Mouse (Mus musculus): ENCODE measurements around the gene Rnf10. TPM values are rescaled to one million over a fixed set of nuclear protein-coding genes. Genes with fewer than 3 reads are reported as not detected.

Rnf10 gene
- polyA plus RNA-seq, 1 experiment from 2014 or later, result 75.4 TPM

DNA sequence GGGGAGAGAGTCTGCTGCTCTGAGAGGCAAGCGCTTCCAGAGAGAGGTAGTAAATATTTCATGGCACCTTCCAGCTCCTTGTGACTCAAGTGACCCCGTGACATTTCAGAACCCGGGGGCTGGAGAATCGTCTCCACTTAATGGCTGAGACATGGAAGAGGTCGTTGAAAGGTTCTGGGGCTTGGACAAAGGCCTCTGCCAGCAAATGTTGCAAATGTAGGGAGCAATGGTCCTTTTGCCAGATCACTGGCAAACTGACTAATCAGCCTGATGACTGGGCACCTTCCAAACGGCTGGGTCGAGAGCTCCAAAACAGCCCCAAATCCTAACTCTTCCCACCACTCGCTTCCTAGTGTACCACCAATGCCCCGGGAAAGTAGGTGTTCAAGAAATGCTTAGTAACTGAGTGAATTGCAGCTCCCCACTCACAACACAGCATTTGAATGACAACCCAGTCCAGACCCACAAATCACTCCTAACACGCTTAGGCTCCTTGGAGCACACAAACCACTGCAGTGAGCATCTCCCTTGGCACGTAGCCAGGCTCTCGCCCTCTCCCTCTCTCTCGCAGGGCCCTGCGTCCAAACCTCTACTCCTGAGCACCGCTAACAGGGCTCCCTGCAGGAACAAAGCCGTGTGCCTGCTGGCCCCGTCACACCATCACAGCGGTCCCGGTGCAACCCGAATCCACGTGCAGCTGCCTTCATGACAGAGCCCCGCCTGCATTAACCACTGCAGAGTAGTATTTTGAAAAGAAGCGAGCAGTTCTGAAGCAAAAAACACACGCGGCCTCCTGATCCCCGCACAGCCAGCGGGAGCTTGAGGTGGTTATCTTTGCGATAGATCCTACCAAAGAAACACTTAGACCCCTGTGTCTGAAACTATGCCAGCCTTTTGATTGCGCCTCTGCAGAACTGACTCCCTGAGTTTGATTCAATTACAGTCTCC, 80.5 kb downstream of the Rnf10 start:
- WGBS (ENCODE audit: insufficient replicate concordance), result 14% methylated on average over 29 of the region's 29 CpGs
- ATAC-seq (no peak), DNase-seq (no peak)
- H3K4me1 ChIP-seq (ENCODE audit: insufficient read depth), result peaks cover 18% of the 10 kb centered on the region
- H3K27ac ChIP-seq (ENCODE audit: low read depth), result no peak overlapping the region
- H3K9ac ChIP-seq (replicated peaks), result no peak overlapping the region
- H3K27me3 ChIP-seq (ENCODE audit: insufficient read depth, low read length), result peaks cover 69% of the 10 kb centered on the region
- no peaks in the 10 kb centered on the region for H3K36me3 ChIP-seq (replicated peaks; ENCODE audit: insufficient read depth, low read length)
- no peaks in the 10 kb centered on the region for H3K9me3 ChIP-seq (ENCODE audit: low read length)
- TF ChIP-seq EP300 (IDR thresholded peaks at IDR 0.05; ENCODE audit: low read depth) (no peak), CTCF (IDR thresholded peaks at IDR 0.05; ENCODE audit: low read depth) (no peak)
- H3K4me3 ChIP-seq (ENCODE audit: low read depth, low read length), result no peak overlapping the region
- no peak overlapping the region for H3K4me2 ChIP-seq (ENCODE audit: low read depth, low read length)

Other genes with a start within 250 kb of the Rnf10 start
- gene Gm10401, start 174.6 kb downstream of the Rnf10 start, polyA plus RNA-seq (2015; fragmentation: Nextera tagmentation; extraction: Ambion mirVana), result 6.0 and 6.6 TPM in 2 replicates
- 87.9 and 93.4 TPM in 2 replicates for gene Acads, start 153.6 kb downstream of the Rnf10 start, polyA plus RNA-seq (2015; fragmentation: Nextera tagmentation; extraction: Ambion mirVana)
- 6.9 and 8.0 TPM in 2 replicates for gene Unc119b, start 137.9 kb downstream of the Rnf10 start, polyA plus RNA-seq (2015; fragmentation: Nextera tagmentation; extraction: Ambion mirVana)
- 8.2 and 10.1 TPM in 2 replicates for gene Mlec, start 114.7 kb downstream of the Rnf10 start, polyA plus RNA-seq (2015; fragmentation: Nextera tagmentation; extraction: Ambion mirVana)
- not detected in 2 replicates for gene Cabp1, start 78.5 kb downstream of the Rnf10 start, polyA plus RNA-seq (2015; fragmentation: Nextera tagmentation; extraction: Ambion mirVana)
- gene Pop5, start 37.1 kb downstream of the Rnf10 start, polyA plus RNA-seq (2015; fragmentation: Nextera tagmentation; extraction: Ambion mirVana), result 58.7 and 61.8 TPM in 2 replicates
- gene Coq5, start 6.8 kb upstream of the Rnf10 start, polyA plus RNA-seq (2015; fragmentation: Nextera tagmentation; extraction: Ambion mirVana), result 19.5 and 19.6 TPM in 2 replicates
- gene Dynll1, start 28.1 kb upstream of the Rnf10 start, polyA plus RNA-seq (2015; fragmentation: Nextera tagmentation; extraction: Ambion mirVana), result 388 and 399 TPM in 2 replicates
- 86.0 and 90.6 TPM in 2 replicates for gene Srsf9, start 54.3 kb upstream of the Rnf10 start, polyA plus RNA-seq (2015; fragmentation: Nextera tagmentation; extraction: Ambion mirVana)
- gene Gatc, start 68.3 kb upstream of the Rnf10 start, polyA plus RNA-seq (2015; fragmentation: Nextera tagmentation; extraction: Ambion mirVana), result 11.7 and 12.1 TPM in 2 replicates
- 20.3 and 24.2 TPM in 2 replicates for gene Triap1, start 68.3 kb upstream of the Rnf10 start, polyA plus RNA-seq (2015; fragmentation: Nextera tagmentation; extraction: Ambion mirVana)
- gene Cox6a1, start 76.1 kb upstream of the Rnf10 start, polyA plus RNA-seq (2015; fragmentation: Nextera tagmentation; extraction: Ambion mirVana), result 936 and 952 TPM in 2 replicates
- gene Msi1, start 156.7 kb upstream of the Rnf10 start, polyA plus RNA-seq (2015; fragmentation: Nextera tagmentation; extraction: Ambion mirVana), result 0.15 and 0.26 TPM in 2 replicates
- gene Pla2g1b, start 193.4 kb upstream of the Rnf10 start, polyA plus RNA-seq (2015; fragmentation: Nextera tagmentation; extraction: Ambion mirVana), result not detected in 2 replicates
- 3.5 and 3.9 TPM in 2 replicates for gene Sirt4, start 211.8 kb upstream of the Rnf10 start, polyA plus RNA-seq (2015; fragmentation: Nextera tagmentation; extraction: Ambion mirVana)
- 14.9 and 16.3 TPM in 2 replicates for gene Pxn, start 233.8 kb upstream of the Rnf10 start, polyA plus RNA-seq (2015; fragmentation: Nextera tagmentation; extraction: Ambion mirVana)